Comparison of ENCODE assay signal across 8 mouse cellular contexts in the genomic region with DNA sequence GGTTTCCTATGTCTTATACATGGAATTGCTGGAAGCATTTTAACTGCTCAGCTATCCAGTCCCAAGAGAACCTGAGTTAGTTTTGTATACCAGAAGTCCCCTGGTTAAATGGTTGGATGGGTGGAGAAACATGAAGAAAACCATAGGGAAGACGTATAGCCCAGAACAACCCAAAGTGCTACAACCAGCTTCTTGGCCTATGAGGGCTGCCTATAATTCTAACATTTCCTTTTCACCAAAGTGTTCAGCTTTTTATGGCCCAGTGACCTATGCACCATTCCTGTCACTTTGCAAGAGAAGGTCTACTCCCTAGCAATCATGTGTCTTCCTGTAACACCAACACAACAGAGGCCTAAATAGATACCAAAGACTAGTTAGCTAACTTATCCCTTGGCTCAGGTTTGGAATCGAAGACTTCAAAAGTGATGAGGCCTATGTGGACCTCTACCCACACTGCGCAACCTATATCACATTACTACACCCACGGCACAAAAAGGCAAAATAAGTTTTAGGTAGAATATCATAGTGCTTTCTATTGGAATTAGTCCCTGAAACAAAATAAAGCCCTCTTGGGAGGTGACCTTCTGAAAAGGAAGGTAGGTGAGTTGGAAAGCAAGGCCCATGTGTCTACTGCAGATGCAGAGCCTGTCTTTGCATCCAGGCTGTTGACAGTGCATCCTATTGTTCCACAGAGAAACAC. TPM values are rescaled to one million over a fixed set of nuclear protein-coding genes. Genes with fewer than 3 reads are reported as not detected.
DNase-seq lines count a peak whose midpoint lies in the region; ATAC-seq and TF ChIP-seq lines count a peak whose summit lies in the region.

No protein-coding gene starts in this region.

- no peak for DNase-seq in kidney, adult 11 months
- peak; percentile 56 for DNase-seq in c-Kit-positive CD71-positive TER-119-negative erythroid progenitor cells, embryonic 14.5 days (ENCODE audit: low read depth)
- DNase-seq in hindbrain, embryonic 14.5 days (ENCODE audit: low spot score): no peak
- no peak for DNase-seq in right cerebral cortex, postnatal 25 days
- no peak for DNase-seq in gastrocnemius, postnatal 14 days
- no peak for DNase-seq in kidney, adult 2 months

- peak overlapping the region; percentile 52 for H3K4me3 ChIP-seq in kidney, embryonic 14.5 days (ENCODE audit: low read length)
- H3K4me3 ChIP-seq in hindbrain, embryonic 14.5 days (replicated peaks; ENCODE audit: low read length): peak overlapping the region; percentile 32
- peak overlapping the region; percentile 42 for H3K4me3 ChIP-seq in midbrain, embryonic 16.5 days (ENCODE audit: low read depth, low read length)
- no peak overlapping the region for H3K4me3 ChIP-seq in kidney, adult 2 months (ENCODE audit: insufficient read depth, low read depth, low read length)

- intact Hi-C loops in gastrocnemius, postnatal 14 days (cut with DNase I; ENCODE audit: low total_unique reads): no loop called here

- no peak for ATAC-seq in kidney, embryonic 14.5 days (ENCODE audit: low FRiP score, low TSS enrichment)
- no peak for ATAC-seq in hindbrain, embryonic 14.5 days (ENCODE audit: low FRiP score)
- ATAC-seq in midbrain, embryonic 16.5 days: no peak

- no peak for TF ChIP-seq CTCF in kidney, adult 2 months (conservative IDR thresholded peaks at IDR 0.05; ENCODE audit: insufficient read depth, insufficient read length, low read depth, low read length)

- H3K9ac ChIP-seq in kidney, embryonic 14.5 days (ENCODE audit: low read depth, low read length): peak overlapping the region; percentile 82
- H3K9ac ChIP-seq in hindbrain, embryonic 14.5 days: peak overlapping the region; percentile 51
- H3K9ac ChIP-seq in midbrain, embryonic 16.5 days (ENCODE audit: low read depth, low read length): peak overlapping the region; percentile 63; the same call in 1 of the 2 replicates

- TF ChIP-seq POLR2A in kidney, adult 2 months (IDR thresholded peaks at IDR 0.05; ENCODE audit: low read depth, low read length): no peak

- H3K9me3 ChIP-seq in kidney, embryonic 14.5 days (ENCODE audit: control insufficient read depth, low read length): no peaks in the 10 kb centered on the region
- no peaks in the 10 kb centered on the region for H3K9me3 ChIP-seq in hindbrain, embryonic 14.5 days (ENCODE audit: control insufficient read depth, low read length)
- H3K9me3 ChIP-seq in midbrain, embryonic 16.5 days (replicated peaks; ENCODE audit: control insufficient read depth, low read length, poor library complexity, severe bottlenecking): no peaks in the 10 kb centered on the region

- WGBS in kidney, embryonic 14.5 days: 53% methylated on average over 4 of the region's 4 CpGs
- WGBS in hindbrain, embryonic 14.5 days: 61% methylated on average over 4 of the region's 4 CpGs
- WGBS in midbrain, embryonic 16.5 days: 62% methylated on average over 4 of the region's 4 CpGs
- WGBS in kidney, adult 2 months: 89% methylated on average over 4 of the region's 4 CpGs

- peak overlapping the region; percentile 95 for H3K27ac ChIP-seq in kidney, embryonic 14.5 days (ENCODE audit: low read depth, low read length)
- no peak overlapping the region for H3K27ac ChIP-seq in hindbrain, embryonic 14.5 days
- no peak overlapping the region for H3K27ac ChIP-seq in midbrain, embryonic 16.5 days (ENCODE audit: low read length)
- H3K27ac ChIP-seq in kidney, adult 2 months (ENCODE audit: insufficient read depth, low read depth, low read length): no peak overlapping the region

- H3K4me1 ChIP-seq in kidney, embryonic 14.5 days (ENCODE audit: control insufficient read depth, insufficient read depth, low read length): peaks cover 13% of the 10 kb centered on the region; the same call in 1 of the 2 replicates
- peaks cover 30% of the 10 kb centered on the region for H3K4me1 ChIP-seq in hindbrain, embryonic 14.5 days (replicated peaks; ENCODE audit: control insufficient read depth, insufficient read depth, low read length)
- H3K4me1 ChIP-seq in midbrain, embryonic 16.5 days (ENCODE audit: control insufficient read depth, insufficient read depth, low read length): peaks cover 30% of the 10 kb centered on the region
- peaks cover 10% of the 10 kb centered on the region for H3K4me1 ChIP-seq in kidney, adult 2 months (ENCODE audit: control insufficient read depth, insufficient read depth, low read length)

- no peaks in the 10 kb centered on the region for H3K36me3 ChIP-seq in kidney, embryonic 14.5 days (ENCODE audit: control insufficient read depth, insufficient read depth, low read length)
- H3K36me3 ChIP-seq in hindbrain, embryonic 14.5 days (replicated peaks; ENCODE audit: control insufficient read depth, insufficient read depth): no peaks in the 10 kb centered on the region
- H3K36me3 ChIP-seq in midbrain, embryonic 16.5 days (ENCODE audit: control insufficient read depth, insufficient read depth, low read length): no peaks in the 10 kb centered on the region
- no peaks in the 10 kb centered on the region for H3K36me3 ChIP-seq in kidney, adult 2 months (ENCODE audit: control insufficient read depth, insufficient read depth, low read length)

- peak overlapping the region; percentile 73 for H3K4me2 ChIP-seq in kidney, embryonic 14.5 days (replicated peaks; ENCODE audit: low read depth, low read length)
- H3K4me2 ChIP-seq in hindbrain, embryonic 14.5 days (replicated peaks): peak overlapping the region; percentile 84
- peak overlapping the region; percentile 79 for H3K4me2 ChIP-seq in midbrain, embryonic 16.5 days (ENCODE audit: low read length)

- no peaks in the 10 kb centered on the region for H3K27me3 ChIP-seq in kidney, embryonic 14.5 days (ENCODE audit: control insufficient read depth, insufficient read depth, low read length)
- H3K27me3 ChIP-seq in hindbrain, embryonic 14.5 days (ENCODE audit: control insufficient read depth, insufficient read depth, low read length): no peaks in the 10 kb centered on the region
- H3K27me3 ChIP-seq in midbrain, embryonic 16.5 days (ENCODE audit: control insufficient read depth, insufficient read depth, low read depth, low read length): no peaks in the 10 kb centered on the region
- H3K27me3 ChIP-seq in kidney, adult 2 months (replicated peaks; ENCODE audit: control insufficient read depth, insufficient read depth, low read length): peaks cover 1% of the 10 kb centered on the region; the same call in 1 of the 2 replicates

RNA-seq across cellular contexts. Expression of a gene that starts 1.1 kb away (rescaled TPM):
- 11.7 and 35.9 TPM in 2 replicates for polyA plus RNA-seq in kidney, embryonic 14.5 days (2014; fragmentation: Nextera tagmentation; extraction: Ambion mirVana)
- polyA plus RNA-seq in hindbrain, embryonic 14.5 days (2014; fragmentation: Nextera tagmentation; extraction: Ambion mirVana): 2.4 and 3.2 TPM in 2 replicates
- polyA plus RNA-seq in midbrain, embryonic 16.5 days (2015; fragmentation: Nextera tagmentation; extraction: Ambion mirVana): 3.4 TPM in 1 of 2 replicates, not detected in the other
- total RNA-seq in gastrocnemius, postnatal 14 days (2021): 100 to 1,000 TPM; 108 to 117 TPM
- 1.1 and 2.2 TPM in 2 replicates for polyA plus RNA-seq in kidney, adult 2 months (2012; rRNA removed)

RNA-seq across cellular contexts. Expression of a gene that starts 2.3 kb away (rescaled TPM):
- 28.1 and 88.2 TPM in 2 replicates for polyA plus RNA-seq in kidney, embryonic 14.5 days (2014; fragmentation: Nextera tagmentation; extraction: Ambion mirVana)
- 5.4 and 7.5 TPM in 2 replicates for polyA plus RNA-seq in hindbrain, embryonic 14.5 days (2014; fragmentation: Nextera tagmentation; extraction: Ambion mirVana)
- polyA plus RNA-seq in midbrain, embryonic 16.5 days (2015; fragmentation: Nextera tagmentation; extraction: Ambion mirVana): 3.5 and 9.7 TPM in 2 replicates
- 10 to 100 TPM; 70.5 to 87.6 TPM for total RNA-seq in gastrocnemius, postnatal 14 days (2021)
- 0.49 and 1.2 TPM in 2 replicates for polyA plus RNA-seq in kidney, adult 2 months (2012; rRNA removed)

RNA-seq across cellular contexts. Expression of a gene that starts 2.6 kb away (rescaled TPM):
- polyA plus RNA-seq in kidney, embryonic 14.5 days (2014; fragmentation: Nextera tagmentation; extraction: Ambion mirVana): 3.3 and 5.5 TPM in 2 replicates
- polyA plus RNA-seq in hindbrain, embryonic 14.5 days (2014; fragmentation: Nextera tagmentation; extraction: Ambion mirVana): not detected in 2 replicates
- polyA plus RNA-seq in midbrain, embryonic 16.5 days (2015; fragmentation: Nextera tagmentation; extraction: Ambion mirVana): not detected in 2 replicates
- 10 to 100 TPM; 79.9 to 84.7 TPM for total RNA-seq in gastrocnemius, postnatal 14 days (2021)
- 1.0 TPM in 1 of 2 replicates, not detected in the other for polyA plus RNA-seq in kidney, adult 2 months (2012; rRNA removed)

RNA-seq across cellular contexts. Expression of a gene that starts 3.3 kb away (rescaled TPM):
- 6.8 and 12.6 TPM in 2 replicates for polyA plus RNA-seq in kidney, embryonic 14.5 days (2014; fragmentation: Nextera tagmentation; extraction: Ambion mirVana)
- polyA plus RNA-seq in hindbrain, embryonic 14.5 days (2014; fragmentation: Nextera tagmentation; extraction: Ambion mirVana): 1.4 TPM in 2 replicates
- polyA plus RNA-seq in midbrain, embryonic 16.5 days (2015; fragmentation: Nextera tagmentation; extraction: Ambion mirVana): 1.2 and 1.4 TPM in 2 replicates
- total RNA-seq in gastrocnemius, postnatal 14 days (2021): 10 to 100 TPM; 20.2 to 23.0 TPM
- polyA plus RNA-seq in kidney, adult 2 months (2012; rRNA removed): 0.24 and 0.38 TPM in 2 replicates

RNA-seq across cellular contexts. Expression of a gene that starts 16.3 kb away (rescaled TPM):
- polyA plus RNA-seq in kidney, embryonic 14.5 days (2014; fragmentation: Nextera tagmentation; extraction: Ambion mirVana): 2.4 and 2.6 TPM in 2 replicates
- polyA plus RNA-seq in hindbrain, embryonic 14.5 days (2014; fragmentation: Nextera tagmentation; extraction: Ambion mirVana): 0.33 and 0.64 TPM in 2 replicates
- 0.40 and 0.80 TPM in 2 replicates for polyA plus RNA-seq in midbrain, embryonic 16.5 days (2015; fragmentation: Nextera tagmentation; extraction: Ambion mirVana)
- total RNA-seq in gastrocnemius, postnatal 14 days (2021): 10 to 100 TPM; 15.5 to 16.2 TPM
- 0.75 and 1.1 TPM in 2 replicates for polyA plus RNA-seq in kidney, adult 2 months (2012; rRNA removed)
